Mouse (Mus musculus) forebrain, embryonic 13.5 days (tissue): Measurements from ENCODE around the gene Tcf20. TPM values are rescaled to one million over a fixed set of nuclear protein-coding genes. Genes with fewer than 3 reads are reported as not detected.

Experiments used
- ATAC-seq: fragments of 200-750 bp; cut with Nextera tagmentation; 2 replicates; pipeline ENCODE4 v1.8.0; 2017
- H3K27ac ChIP-seq: fragments of 300-500 bp; sonication (generic); 2 replicates; pipeline ENCODE4 v1.5.1; 2015; ENCODE audit warnings: inconsistent platforms, mild to moderate bottlenecking, moderate library complexity
- H3K27me3 ChIP-seq: fragments of 300-500 bp; sonication (generic); 2 replicates; pipeline ENCODE4 v1.6.1; 2015; ENCODE audit warnings: mild to moderate bottlenecking, inconsistent platforms
- H3K36me3 ChIP-seq: fragments of 300-500 bp; sonication (generic); 2 replicates; pipeline ENCODE4 v1.6.1; 2015; ENCODE audit warnings: mild to moderate bottlenecking, inconsistent platforms; ENCODE audit not compliant: poor library complexity, severe bottlenecking
- H3K4me1 ChIP-seq: fragments of 300-500 bp; sonication (generic); 2 replicates; pipeline ENCODE4 v1.6.1; 2015; ENCODE audit warnings: inconsistent platforms
- H3K4me2 ChIP-seq: fragments of 300-500 bp; sonication (generic); 2 replicates; pipeline ENCODE4 v1.6.1; 2015; ENCODE audit warnings: inconsistent platforms, mild to moderate bottlenecking, moderate library complexity
- H3K4me3 ChIP-seq: fragments of 300-500 bp; sonication (generic); 2 replicates; pipeline ENCODE4 v1.5.1; 2015; ENCODE audit warnings: mild to moderate bottlenecking, inconsistent platforms
- H3K9ac ChIP-seq: fragments of 300-500 bp; sonication (generic); 2 replicates; pipeline ENCODE4 v1.6.1; 2015; ENCODE audit warnings: mild to moderate bottlenecking, inconsistent platforms
- H3K9me3 ChIP-seq: fragments of 300-500 bp; sonication (generic); replicated peaks from 2 replicates; pipeline ENCODE4 v1.6.1; 2016; ENCODE audit warnings: inconsistent platforms
- WGBS: fragments of 180-500 bp; shearing (Covaris S2); methylation state at CpG from one replicate; pipeline ENCODE4 v1.1.7; 2015; 5-methylcytosine and 5-hydroxymethylcytosine counted together
- polyA plus RNA-seq: library from polyadenylated mRNA; unstranded; fragments of >200 nt; fragmentation: Nextera tagmentation; extraction: Ambion mirVana; gene quantifications from 2 replicates; pipeline ENCODE4 v1.2.1, GENCODE M21; 2015

Gene Tcf20
- polyA plus RNA-seq, 1 experiment from 2014 or later, result 15.3 TPM

- H3K27ac ChIP-seq, result peak overlapping the region; percentile 91
- ATAC-seq, result peak; percentile 0
Measured at GRCm38 (mm10) chr15:82967947-82968346, 19.7 kb downstream of the Tcf20 start.

GRCm38 (mm10) chr15:82964266-82964825, 23.3 kb downstream of the Tcf20 start:
- 58% methylated on average over 14 of the region's 14 CpGs for WGBS
- peak overlapping the region; percentile 38; the same call in 1 of the 2 replicates for H3K9ac ChIP-seq

More at GRCm38 (mm10) chr15:82967947-82968346, 19.7 kb downstream of the Tcf20 start:
- WGBS, result 27% methylated on average over 6 of the region's 6 CpGs
- Histone ChIP-seq H3K4me3 (peak overlapping the region; percentile 17; the same call in 1 of the 2 replicates), H3K9ac (peak overlapping the region; percentile 56), H3K36me3 (no peaks in the 10 kb centered on the region), H3K4me2 (peak overlapping the region; percentile 57), H3K9me3 (no peaks in the 10 kb centered on the region), H3K4me1 (peaks cover 59% of the 10 kb centered on the region), H3K27me3 (peaks cover 14% of the 10 kb centered on the region)

GRCm38 (mm10) chr15:82963556-82964156, 24.0 kb downstream of the Tcf20 start:
- H3K4me1 ChIP-seq, result peaks cover 89% of the 10 kb centered on the region
- H3K9ac ChIP-seq, result peak overlapping the region; percentile 67
- no peak for ATAC-seq
- H3K27ac ChIP-seq, result peak overlapping the region; percentile 76
- peak overlapping the region; percentile 59 for H3K4me3 ChIP-seq
- H3K36me3 ChIP-seq, result no peaks in the 10 kb centered on the region
- WGBS, result 4% methylated on average over 12 of the region's 82 CpGs
- no peaks in the 10 kb centered on the region for H3K9me3 ChIP-seq
- peak overlapping the region; percentile 81 for H3K4me2 ChIP-seq
- peaks cover 18% of the 10 kb centered on the region for H3K27me3 ChIP-seq

More at GRCm38 (mm10) chr15:82964266-82964825, 23.3 kb downstream of the Tcf20 start:
- 0 out of 2 replicates have a peak, but pooled peaks have one; percentile 4 for ATAC-seq
- no peaks in the 10 kb centered on the region for H3K9me3 ChIP-seq
- H3K36me3 ChIP-seq, result no peaks in the 10 kb centered on the region
- peak overlapping the region; percentile 76 for H3K27ac ChIP-seq
- peaks cover 89% of the 10 kb centered on the region for H3K4me1 ChIP-seq
- peak overlapping the region; percentile 81 for H3K4me2 ChIP-seq
- peaks cover 18% of the 10 kb centered on the region for H3K27me3 ChIP-seq
- H3K4me3 ChIP-seq, result no peak overlapping the region

- Histone ChIP-seq H3K27ac (peak overlapping the region; percentile 85), H3K9me3 (no peaks in the 10 kb centered on the region), H3K4me3 (peak overlapping the region; percentile 59), H3K9ac (peak overlapping the region; percentile 82), H3K27me3 (peaks cover 18% of the 10 kb centered on the region), H3K4me1 (peaks cover 89% of the 10 kb centered on the region), H3K36me3 (no peaks in the 10 kb centered on the region), H3K4me2 (peak overlapping the region; percentile 81)
- ATAC-seq, result no peak
- 4% methylated on average over 25 of the region's 39 CpGs for WGBS
Measured at GRCm38 (mm10) chr15:82963090-82963489, 24.6 kb downstream of the Tcf20 start.

- H3K27me3 ChIP-seq, result peaks cover 18% of the 10 kb centered on the region
- H3K4me3 ChIP-seq, result peak overlapping the region; percentile 59
- H3K36me3 ChIP-seq, result no peaks in the 10 kb centered on the region
- H3K9me3 ChIP-seq, result no peaks in the 10 kb centered on the region
- H3K4me1 ChIP-seq, result peaks cover 89% of the 10 kb centered on the region
- no peak for ATAC-seq
- H3K4me2 ChIP-seq, result peak overlapping the region; percentile 81
- H3K27ac ChIP-seq, result peak overlapping the region; percentile 85
- peak overlapping the region; percentile 82 for H3K9ac ChIP-seq
- WGBS, result 40% methylated on average over 4 of the region's 4 CpGs
Measured at GRCm38 (mm10) chr15:82962536-82962935, 25.1 kb downstream of the Tcf20 start.

GRCm38 (mm10) chr15:82960786-82961561, 26.7 kb downstream of the Tcf20 start:
- Histone ChIP-seq H3K4me3 (peak overlapping the region; percentile 59), H3K4me2 (peak overlapping the region; percentile 81), H3K36me3 (no peaks in the 10 kb centered on the region), H3K27ac (peak overlapping the region; percentile 76), H3K27me3 (peaks cover 6% of the 10 kb centered on the region), H3K4me1 (peaks cover 93% of the 10 kb centered on the region), H3K9ac (peak overlapping the region; percentile 75), H3K9me3 (no peaks in the 10 kb centered on the region)
- peak; percentile 5; the same call in 1 of the 2 replicates for ATAC-seq
- under 1% methylated on average over 26 of the region's 26 CpGs for WGBS

GRCm38 (mm10) chr15:82959151-82959550, 28.5 kb downstream of the Tcf20 start:
- ATAC-seq, result no peak
- H3K4me3 ChIP-seq, result no peak overlapping the region
- no peaks in the 10 kb centered on the region for H3K36me3 ChIP-seq
- WGBS, result 57% methylated on average over 12 of the region's 12 CpGs
- H3K4me1 ChIP-seq, result peaks cover 93% of the 10 kb centered on the region
- peak overlapping the region; percentile 81 for H3K4me2 ChIP-seq
- peak overlapping the region; percentile 80 for H3K27ac ChIP-seq
- peaks cover 11% of the 10 kb centered on the region; the same call in 1 of the 2 replicates for H3K27me3 ChIP-seq
- no peaks in the 10 kb centered on the region for H3K9me3 ChIP-seq
- peak overlapping the region; percentile 61 for H3K9ac ChIP-seq

GRCm38 (mm10) chr15:82958253-82958701, 29.4 kb downstream of the Tcf20 start:
- Histone ChIP-seq H3K27ac (peak overlapping the region; percentile 80), H3K4me3 (peak overlapping the region; percentile 24), H3K27me3 (peaks cover 11% of the 10 kb centered on the region; the same call in 1 of the 2 replicates), H3K9ac (peak overlapping the region; percentile 61), H3K9me3 (no peaks in the 10 kb centered on the region), H3K4me2 (peak overlapping the region; percentile 81), H3K36me3 (no peaks in the 10 kb centered on the region), H3K4me1 (peaks cover 98% of the 10 kb centered on the region)
- peak; percentile 72 for ATAC-seq
- under 1% methylated on average over 16 of the region's 16 CpGs for WGBS

GRCm38 (mm10) chr15:82956721-82957120, 31.0 kb downstream of the Tcf20 start:
- H3K27ac ChIP-seq, result no peak overlapping the region
- no peak overlapping the region for H3K4me3 ChIP-seq
- H3K9me3 ChIP-seq, result no peaks in the 10 kb centered on the region
- H3K4me1 ChIP-seq, result peaks cover 99% of the 10 kb centered on the region
- no peak overlapping the region for H3K9ac ChIP-seq
- 57% methylated on average over 4 of the region's 4 CpGs for whole genome bisulfite sequencing
- peaks cover 10% of the 10 kb centered on the region; the same call in 1 of the 2 replicates for H3K27me3 ChIP-seq
- H3K36me3 ChIP-seq, result no peaks in the 10 kb centered on the region
- no peak overlapping the region for H3K4me2 ChIP-seq
- ATAC-seq, result no peak

GRCm38 (mm10) chr15:82956310-82956709, 31.4 kb downstream of the Tcf20 start:
- Histone ChIP-seq H3K36me3 (no peaks in the 10 kb centered on the region), H3K9ac (no peak overlapping the region), H3K27me3 (peaks cover 6% of the 10 kb centered on the region; the same call in 1 of the 2 replicates), H3K9me3 (no peaks in the 10 kb centered on the region), H3K4me1 (peaks cover 99% of the 10 kb centered on the region), H3K27ac (no peak overlapping the region), H3K4me2 (no peak overlapping the region), H3K4me3 (no peak overlapping the region)
- no peak for ATAC-seq
- WGBS, result 76% methylated on average over 3 of the region's 3 CpGs

- H3K4me3 ChIP-seq, result no peak overlapping the region
- no peaks in the 10 kb centered on the region for H3K36me3 ChIP-seq
- no peak overlapping the region for H3K4me2 ChIP-seq
- H3K4me1 ChIP-seq, result peaks cover 98% of the 10 kb centered on the region
- H3K9ac ChIP-seq, result 0 out of 2 replicates have a peak overlapping the region, but pooled peaks have one; percentile 3
- H3K27me3 ChIP-seq, result peaks cover 6% of the 10 kb centered on the region; the same call in 1 of the 2 replicates
- no peak for ATAC-seq
- H3K27ac ChIP-seq, result no peak overlapping the region
- WGBS, result 86% methylated on average over 8 of the region's 8 CpGs
- H3K9me3 ChIP-seq, result no peaks in the 10 kb centered on the region
Measured at GRCm38 (mm10) chr15:82955286-82955685, 32.4 kb downstream of the Tcf20 start.
